Mouse (Mus musculus): ENCODE data around the gene Acss2. TPM values are rescaled to one million over a fixed set of nuclear protein-coding genes. Genes with fewer than 3 reads are reported as not detected.
A peak's percentile ranks its signal among the peaks of the same experiment; 100 is the strongest.

The Acss2 gene
- polyA plus RNA-seq, 1 experiment: 149 TPM

DNA sequence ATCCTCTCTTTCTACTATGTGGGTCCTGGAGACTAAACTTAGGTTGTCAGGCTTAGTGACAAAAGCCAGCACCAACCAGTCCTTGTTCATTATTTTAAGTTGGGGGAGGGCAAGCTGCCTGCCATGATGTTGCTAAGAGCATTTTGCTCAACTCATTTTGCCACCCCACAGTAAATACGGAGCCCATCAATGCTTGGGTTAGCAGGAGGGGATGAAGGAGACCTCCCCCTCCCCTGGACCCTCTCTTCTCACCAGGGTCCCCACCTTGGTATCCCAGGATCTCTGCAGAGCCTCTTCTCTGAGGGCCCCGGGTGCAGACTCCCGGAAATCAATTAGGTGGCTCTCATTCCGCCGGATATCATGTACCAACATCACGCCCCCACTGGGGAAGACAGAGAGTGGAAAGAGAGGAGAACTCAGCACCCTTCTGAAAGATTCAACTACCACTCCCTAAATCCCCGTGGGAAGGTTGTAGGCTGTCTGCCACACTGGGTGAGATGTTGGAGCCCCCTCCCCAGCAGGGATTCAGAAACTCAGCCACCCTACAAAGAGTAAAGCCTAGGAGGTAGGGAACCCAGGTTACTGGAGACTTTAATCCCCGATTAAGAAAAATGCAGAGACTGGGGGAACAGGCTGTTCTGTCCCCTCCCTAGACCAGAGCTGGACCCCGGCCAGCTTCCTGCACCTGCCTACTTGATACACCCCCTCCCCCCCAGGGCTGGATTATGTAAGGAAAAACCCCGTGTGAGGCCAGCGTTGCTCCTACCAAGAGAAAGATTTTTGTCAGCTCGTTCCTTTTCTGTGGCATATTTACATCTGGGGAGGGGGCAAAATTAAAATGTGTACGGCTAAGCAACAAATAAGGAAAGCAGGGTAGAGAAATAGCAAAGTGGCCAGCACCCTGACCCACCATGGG is 13.1 kb upstream of the Acss2 start:
- Histone ChIP-seq H3K27me3 (replicated peaks; ENCODE audit: control insufficient read depth, insufficient read depth, low read length) (no peaks in the 10 kb centered on the region), H3K36me3 (ENCODE audit: control insufficient read depth, insufficient read depth, low read length) (no peaks in the 10 kb centered on the region), H3K4me1 (ENCODE audit: control insufficient read depth, insufficient read depth, low read length) (no peaks in the 10 kb centered on the region), H3K4me3 (ENCODE audit: insufficient read depth, low read depth, low read length) (no peak overlapping the region), H3K27ac (ENCODE audit: insufficient read depth, low read depth, low read length) (no peak overlapping the region)
- WGBS: 45% methylated on average over 13 of the region's 13 CpGs
- DNase-seq: peak; percentile 26
- TF ChIP-seq CTCF (conservative IDR thresholded peaks at IDR 0.05; ENCODE audit: insufficient read depth, insufficient read length, low read depth, low read length) (no peak), POLR2A (IDR thresholded peaks at IDR 0.05; ENCODE audit: low read depth, low read length) (no peak)

DNA sequence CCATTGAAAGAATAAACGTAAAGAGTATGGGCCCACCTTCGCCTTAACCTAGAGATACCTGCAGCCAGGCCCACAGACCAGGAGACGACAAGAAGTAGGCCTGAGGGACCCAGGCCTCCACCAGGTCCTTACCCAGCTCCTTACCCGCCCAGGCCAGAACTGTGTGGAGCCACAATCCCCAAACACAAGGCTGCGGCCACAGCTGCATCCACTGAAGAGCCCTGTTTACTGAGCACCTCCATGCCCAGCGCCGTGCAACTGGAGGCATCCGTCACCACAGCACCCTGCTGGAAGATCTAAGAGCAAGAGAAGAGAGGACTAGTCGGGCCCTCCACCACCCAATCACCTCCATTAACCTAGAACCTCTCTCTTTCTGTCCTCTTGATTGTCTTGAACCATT is 11.9 kb upstream of the Acss2 start:
- H3K27me3 ChIP-seq (replicated peaks; ENCODE audit: control insufficient read depth, insufficient read depth, low read length): no peaks in the 10 kb centered on the region
- no peak overlapping the region for H3K27ac ChIP-seq (ENCODE audit: insufficient read depth, low read depth, low read length)
- no peak for TF ChIP-seq CTCF (conservative IDR thresholded peaks at IDR 0.05; ENCODE audit: insufficient read depth, insufficient read length, low read depth, low read length)
- no peak for TF ChIP-seq POLR2A (IDR thresholded peaks at IDR 0.05; ENCODE audit: low read depth, low read length)
- 94% methylated on average over 9 of the region's 9 CpGs for WGBS
- no peak for DNase-seq
- no peak overlapping the region for H3K4me3 ChIP-seq (ENCODE audit: insufficient read depth, low read depth, low read length)
- H3K36me3 ChIP-seq (ENCODE audit: control insufficient read depth, insufficient read depth, low read length): no peaks in the 10 kb centered on the region
- H3K4me1 ChIP-seq (ENCODE audit: control insufficient read depth, insufficient read depth, low read length): no peaks in the 10 kb centered on the region

DNA sequence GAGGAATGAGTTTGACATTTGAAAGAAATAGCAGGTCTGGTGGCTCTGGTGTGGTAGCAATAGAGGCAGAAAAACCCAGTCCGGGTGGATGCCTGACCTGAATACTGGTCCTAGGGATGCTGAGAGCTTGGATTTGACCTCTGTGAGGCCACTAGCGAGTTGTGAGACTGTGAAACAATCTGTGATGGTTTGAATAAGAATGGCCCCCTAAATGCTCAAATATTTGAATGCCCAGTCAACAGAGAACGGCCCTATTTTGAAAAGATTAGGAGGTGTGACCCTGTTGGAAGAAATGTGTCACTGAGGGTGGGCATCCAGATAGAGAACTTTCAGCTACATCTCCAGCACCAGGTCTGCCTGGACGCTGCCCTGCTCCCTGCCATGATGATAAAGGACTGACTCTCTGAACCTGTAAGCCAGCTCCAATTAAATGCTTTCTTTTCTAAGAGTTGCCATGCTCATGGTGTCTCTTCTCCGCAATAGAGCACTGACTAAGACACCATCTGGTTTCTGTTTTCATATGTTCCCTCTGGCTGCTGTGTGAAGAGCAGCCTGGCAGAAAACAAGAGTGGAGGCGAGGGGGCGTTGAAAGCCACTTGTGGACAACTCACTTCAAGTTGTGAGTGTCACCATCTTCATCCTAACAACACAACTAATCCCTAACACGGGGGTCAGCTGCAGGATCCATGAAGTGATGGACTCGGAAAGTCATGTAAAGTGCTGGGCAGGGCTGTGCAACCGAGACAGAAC is 9.9 kb upstream of the Acss2 start:
- DNase-seq: no peak
- Histone ChIP-seq H3K36me3 (ENCODE audit: control insufficient read depth, insufficient read depth, low read length) (no peaks in the 10 kb centered on the region), H3K4me1 (ENCODE audit: control insufficient read depth, insufficient read depth, low read length) (no peaks in the 10 kb centered on the region), H3K27me3 (replicated peaks; ENCODE audit: control insufficient read depth, insufficient read depth, low read length) (no peaks in the 10 kb centered on the region), H3K27ac (ENCODE audit: insufficient read depth, low read depth, low read length) (no peak overlapping the region), H3K4me3 (ENCODE audit: insufficient read depth, low read depth, low read length) (no peak overlapping the region)
- WGBS: 86% methylated on average over 10 of the region's 10 CpGs
- TF ChIP-seq CTCF (conservative IDR thresholded peaks at IDR 0.05; ENCODE audit: insufficient read depth, insufficient read length, low read depth, low read length): no peak
- TF ChIP-seq POLR2A (IDR thresholded peaks at IDR 0.05; ENCODE audit: low read depth, low read length): no peak

DNA sequence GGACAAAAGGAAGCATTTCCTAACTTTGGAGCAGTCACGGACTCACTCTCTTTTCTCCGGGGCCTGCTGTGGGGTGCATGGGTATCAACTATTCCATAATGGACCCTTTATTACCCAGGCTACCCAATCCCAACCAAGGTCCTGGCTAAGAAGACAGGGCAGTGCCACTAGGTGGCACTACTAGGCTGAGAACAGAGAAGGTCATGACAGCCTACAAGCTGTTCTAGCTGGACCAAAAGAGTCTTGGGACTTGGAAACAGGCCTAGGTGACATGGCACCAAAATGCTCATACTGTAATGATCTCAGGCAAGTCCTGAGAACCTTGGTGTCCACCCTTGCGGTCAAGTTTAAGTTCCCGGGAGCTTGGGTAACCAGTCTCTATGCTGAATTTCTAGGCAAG is 5.3 kb upstream of the Acss2 start:
- Histone ChIP-seq H3K27me3 (replicated peaks; ENCODE audit: control insufficient read depth, insufficient read depth, low read length) (no peaks in the 10 kb centered on the region), H3K4me3 (ENCODE audit: insufficient read depth, low read depth, low read length) (no peak overlapping the region), H3K36me3 (ENCODE audit: control insufficient read depth, insufficient read depth, low read length) (no peaks in the 10 kb centered on the region), H3K4me1 (ENCODE audit: control insufficient read depth, insufficient read depth, low read length) (no peaks in the 10 kb centered on the region), H3K27ac (ENCODE audit: insufficient read depth, low read depth, low read length) (no peak overlapping the region)
- DNase-seq: peak; percentile 77
- TF ChIP-seq POLR2A (IDR thresholded peaks at IDR 0.05; ENCODE audit: low read depth, low read length) (no peak), CTCF (conservative IDR thresholded peaks at IDR 0.05; ENCODE audit: insufficient read depth, insufficient read length, low read depth, low read length) (peak; percentile 90)
- 57% methylated on average over 4 of the region's 4 CpGs for WGBS

DNA sequence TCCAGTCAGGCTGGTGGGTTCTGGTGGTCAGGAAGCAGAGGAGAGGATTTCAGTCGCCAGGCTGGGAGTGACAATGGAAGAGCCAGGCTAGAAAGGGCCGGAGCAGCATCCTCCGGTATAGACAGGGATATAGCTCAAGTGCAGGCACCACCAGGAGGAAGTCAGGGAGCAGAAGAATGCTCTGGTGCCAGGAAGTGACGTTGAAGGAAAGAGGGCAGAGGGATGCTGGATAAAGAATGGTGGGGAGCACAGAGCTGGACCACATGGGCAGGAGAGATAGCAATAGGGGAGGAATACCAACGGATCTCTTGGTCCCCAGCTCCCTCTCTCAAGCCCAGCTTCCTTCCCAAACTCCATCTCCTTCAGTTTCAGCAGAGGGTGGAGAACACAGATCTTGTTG is 4.2 kb upstream of the Acss2 start:
- Histone ChIP-seq H3K27ac (ENCODE audit: insufficient read depth, low read depth, low read length) (no peak overlapping the region), H3K4me3 (ENCODE audit: insufficient read depth, low read depth, low read length) (no peak overlapping the region), H3K4me1 (ENCODE audit: control insufficient read depth, insufficient read depth, low read length) (no peaks in the 10 kb centered on the region), H3K36me3 (ENCODE audit: control insufficient read depth, insufficient read depth, low read length) (no peaks in the 10 kb centered on the region), H3K27me3 (replicated peaks; ENCODE audit: control insufficient read depth, insufficient read depth, low read length) (no peaks in the 10 kb centered on the region)
- no peak for DNase-seq
- TF ChIP-seq POLR2A (IDR thresholded peaks at IDR 0.05; ENCODE audit: low read depth, low read length): no peak
- TF ChIP-seq CTCF (conservative IDR thresholded peaks at IDR 0.05; ENCODE audit: insufficient read depth, insufficient read length, low read depth, low read length): no peak
- WGBS: 58% methylated on average over 5 of the region's 5 CpGs

DNA sequence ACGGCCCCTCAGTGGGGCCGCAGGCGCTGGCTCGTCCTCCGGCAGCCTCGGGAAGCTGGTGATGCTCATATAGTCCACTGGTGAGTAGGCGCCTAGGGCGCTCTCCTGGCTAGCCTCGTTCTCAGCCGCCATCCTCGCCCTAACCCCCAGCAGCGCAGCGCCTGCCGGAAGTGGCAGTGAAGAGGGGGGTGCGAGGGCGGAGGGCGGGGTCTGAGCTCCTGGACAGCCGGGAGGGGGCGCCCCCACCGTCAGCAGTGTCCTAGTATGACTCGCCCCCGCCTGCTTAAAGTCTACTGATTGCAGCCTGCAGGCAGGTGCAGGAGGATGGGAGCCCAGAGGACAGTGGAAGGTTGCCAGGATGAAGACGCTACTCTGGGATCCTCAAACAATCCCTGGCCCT is 3.1 kb upstream of the Acss2 start:
- TF ChIP-seq CTCF (conservative IDR thresholded peaks at IDR 0.05; ENCODE audit: insufficient read depth, insufficient read length, low read depth, low read length): no peak
- TF ChIP-seq POLR2A (IDR thresholded peaks at IDR 0.05; ENCODE audit: low read depth, low read length): no peak
- H3K27ac ChIP-seq (ENCODE audit: insufficient read depth, low read depth, low read length): no peak overlapping the region
- WGBS: 4% methylated on average over 22 of the region's 23 CpGs
- DNase-seq: peak; percentile 69
- no peaks in the 10 kb centered on the region for H3K27me3 ChIP-seq (replicated peaks; ENCODE audit: control insufficient read depth, insufficient read depth, low read length)
- peak overlapping the region; percentile 32; the same call in 1 of the 2 replicates for H3K4me3 ChIP-seq (ENCODE audit: insufficient read depth, low read depth, low read length)
- peaks cover 4% of the 10 kb centered on the region; the same call in 1 of the 2 replicates for H3K4me1 ChIP-seq (ENCODE audit: control insufficient read depth, insufficient read depth, low read length)
- no peaks in the 10 kb centered on the region for H3K36me3 ChIP-seq (ENCODE audit: control insufficient read depth, insufficient read depth, low read length)

DNA sequence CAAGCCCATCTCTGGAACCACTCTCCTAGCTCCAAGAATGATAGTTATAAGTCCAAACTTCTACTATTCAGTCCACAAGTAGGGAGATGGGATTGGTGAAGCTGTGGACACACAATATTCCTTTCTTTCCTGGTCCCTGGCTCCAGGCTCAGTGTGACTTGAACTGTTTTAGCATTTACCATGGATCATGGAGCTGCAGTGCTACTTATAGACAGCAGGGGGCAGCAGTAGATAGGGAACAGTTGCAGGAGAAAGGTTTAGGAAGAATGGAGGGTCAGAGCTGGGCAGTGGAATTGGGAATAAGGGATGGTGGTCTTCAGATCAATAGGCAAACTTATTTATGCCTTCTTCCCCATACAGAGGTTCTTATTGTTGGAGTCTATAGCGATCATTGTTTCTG is 1.8 kb upstream of the Acss2 start:
- 12% methylated on average over 1 of the region's 1 CpGs for WGBS
- DNase-seq: peak; percentile 82
- TF ChIP-seq POLR2A (IDR thresholded peaks at IDR 0.05; ENCODE audit: low read depth, low read length): no peak
- peak; percentile 89 for TF ChIP-seq CTCF (conservative IDR thresholded peaks at IDR 0.05; ENCODE audit: insufficient read depth, insufficient read length, low read depth, low read length)
- H3K4me3 ChIP-seq (ENCODE audit: insufficient read depth, low read depth, low read length): no peak overlapping the region
- H3K27ac ChIP-seq (ENCODE audit: insufficient read depth, low read depth, low read length): no peak overlapping the region
- H3K27me3 ChIP-seq (replicated peaks; ENCODE audit: control insufficient read depth, insufficient read depth, low read length): no peaks in the 10 kb centered on the region
- H3K36me3 ChIP-seq (ENCODE audit: control insufficient read depth, insufficient read depth, low read length): no peaks in the 10 kb centered on the region
- peaks cover 4% of the 10 kb centered on the region; the same call in 1 of the 2 replicates for H3K4me1 ChIP-seq (ENCODE audit: control insufficient read depth, insufficient read depth, low read length)
